Mouse (Mus musculus): ENCODE measurements around the gene Hoxd3.

DNA sequence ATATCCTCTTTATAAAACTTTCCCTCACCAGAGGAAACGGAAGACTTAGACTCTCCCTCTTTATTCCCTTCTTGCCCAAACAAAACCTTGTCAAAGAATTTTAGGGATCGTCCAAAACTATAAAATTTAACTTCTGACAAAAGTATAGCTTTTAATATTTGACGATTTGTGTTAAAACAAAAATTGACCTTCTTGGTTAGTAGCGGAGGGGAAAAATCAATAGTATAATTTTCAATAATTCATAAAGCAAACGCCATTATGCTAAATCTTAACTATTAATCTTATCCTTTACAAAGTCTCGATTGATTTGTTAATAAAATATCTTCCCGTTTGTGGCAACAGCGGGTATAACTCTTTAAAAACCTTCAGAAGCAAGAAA, 21.4 kb upstream of the Hoxd3 start:
- TF ChIP-seq POLR2A (IDR thresholded peaks at IDR 0.05; ENCODE audit: borderline replicate concordance, extremely low read depth, low read depth, low read length) (no peak), CTCF (IDR thresholded peaks at IDR 0.05; ENCODE audit: insufficient read depth, low read length) (no peak)

Measured in lung, adult 2 months (tissue).